Mouse (Mus musculus) neutrophil, adult 5-6 weeks (primary cell): Measurements from ENCODE around the gene Gas2l2. TPM values are rescaled to one million over a fixed set of nuclear protein-coding genes. Genes with fewer than 3 reads are reported as not detected.

Experiments
- ATAC-seq: fragments of 151-379, 151-347 bp; 2 replicates; pipeline ENCODE4 v1.8.0; 2017; ENCODE audit warnings: mild to moderate bottlenecking, moderate TSS enrichment; ENCODE audit not compliant: insufficient number of reproducible peaks, poor library complexity, low FRiP score, severe bottlenecking; ENCODE audit errors: extremely low read depth
- total RNA-seq: library from RNA; stranded (forward); fragments of 200-1000 nt; gene quantifications from 2 replicates; pipeline ENCODE4 v1.2.3, GENCODE M21; 2017

The Gas2l2 gene
- not detected in 2 replicates for total RNA-seq

DNA sequence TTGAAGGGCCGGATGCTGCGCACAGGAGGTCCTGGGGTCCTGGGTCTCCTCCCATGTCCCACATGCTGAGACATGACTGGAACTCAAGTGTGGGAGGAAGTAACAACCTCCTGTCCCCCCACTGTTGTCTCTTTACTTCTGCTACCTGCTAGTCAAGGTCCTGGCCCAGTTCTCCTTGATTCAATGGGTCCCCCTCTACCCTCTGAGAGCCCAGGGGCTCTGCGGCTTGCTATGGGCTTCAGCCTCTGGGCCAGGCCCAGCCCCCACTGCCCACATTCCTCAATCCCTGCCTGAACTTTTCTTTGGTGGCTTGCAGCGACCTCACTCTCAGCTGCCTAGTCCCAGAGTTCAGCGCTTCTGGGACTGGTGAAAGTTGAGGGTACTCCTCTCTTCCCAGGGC is at the start of gene Gas2l2:
Gene Gas2l2, minus strand, starts transcription at position 101 of the 400 bp plus-strand sequence.
- no peak for ATAC-seq

DNA sequence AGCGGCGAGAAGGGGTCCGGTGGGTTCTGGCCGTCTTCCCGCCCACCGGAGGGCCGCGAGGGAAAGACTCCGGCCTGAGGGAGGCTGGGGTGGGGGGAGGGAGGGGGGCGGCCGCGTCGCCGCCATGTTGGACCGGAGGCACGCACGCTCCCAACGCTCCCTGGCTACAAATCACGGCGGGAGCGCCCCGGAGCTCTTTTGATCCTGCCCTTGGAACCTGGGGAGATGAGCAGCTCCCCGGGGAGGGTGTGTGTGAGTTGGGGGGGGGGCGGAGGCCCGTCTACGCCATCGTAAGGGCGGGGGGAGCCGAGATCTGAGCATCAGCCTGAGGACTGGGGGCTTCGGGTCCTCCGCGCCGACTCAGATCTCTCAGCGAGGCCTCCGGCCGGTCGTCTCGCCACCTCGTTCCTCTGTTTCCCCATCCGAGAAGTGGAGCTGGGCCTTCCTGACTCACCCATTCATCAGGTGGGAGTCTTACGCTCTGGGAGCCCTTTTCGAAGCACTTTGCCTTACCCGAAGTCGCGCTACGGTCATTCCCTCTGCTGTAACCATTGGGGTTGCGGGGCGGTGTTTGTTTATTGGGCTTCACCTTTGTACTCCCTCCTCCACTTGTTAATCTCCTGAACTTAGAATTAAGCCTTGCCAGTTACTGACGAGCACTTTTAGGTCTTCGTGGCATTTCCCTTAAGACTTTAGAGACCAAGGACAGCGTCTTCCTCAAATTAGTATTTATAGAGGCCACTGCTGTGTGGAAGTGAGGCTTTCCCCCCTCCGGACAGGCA is 44.2 kb upstream of the Gas2l2 start:
- no peak for ATAC-seq

DNA sequence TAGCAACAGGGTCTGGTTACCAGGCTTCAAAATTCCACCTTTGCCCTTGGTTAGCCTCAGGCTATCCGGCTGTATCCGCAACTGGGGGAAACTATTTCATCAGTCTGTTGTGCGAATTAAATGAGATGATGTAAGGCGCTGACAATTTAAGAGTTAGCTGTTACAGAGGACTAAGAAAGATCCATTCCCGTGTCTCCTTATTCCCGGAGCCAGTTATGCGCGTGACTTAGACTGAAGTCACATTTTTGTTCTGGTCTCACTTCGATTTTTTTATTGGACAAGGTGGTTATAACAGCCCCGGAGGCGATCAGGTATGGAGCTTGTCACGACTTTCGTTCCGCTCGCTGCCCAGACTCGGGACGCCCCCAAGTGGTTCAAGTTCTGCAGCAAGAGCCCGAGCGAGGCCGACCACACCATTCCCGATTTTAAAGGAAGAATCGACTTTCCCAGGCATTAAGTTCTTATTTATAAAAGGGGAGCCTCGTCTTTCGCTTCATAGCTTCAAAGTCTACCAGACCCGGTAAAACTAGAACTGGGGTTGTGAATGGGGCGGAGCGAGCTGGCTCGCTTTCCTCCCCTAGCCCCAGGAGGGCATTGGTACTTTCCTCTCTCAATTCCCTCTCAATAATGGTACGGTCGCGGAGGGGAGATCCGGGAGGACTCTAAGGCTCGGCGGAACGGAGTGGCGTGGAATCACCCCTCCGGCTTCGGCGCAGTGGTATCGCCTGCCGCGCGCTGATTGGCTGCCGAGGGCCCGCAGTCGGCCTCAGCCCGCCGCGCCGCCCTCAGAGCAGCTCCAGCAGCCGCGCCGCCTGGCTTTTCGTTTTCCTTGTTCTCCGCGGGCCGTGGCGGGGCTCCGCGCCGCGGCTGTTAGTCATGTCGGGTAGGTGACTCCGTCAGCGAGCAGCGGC is 43.3 kb upstream of the Gas2l2 start, which contains the start of gene Taf15:
Gene Taf15, plus strand, starts transcription at position 763 of the 911 bp plus-strand sequence.
- peak; percentile 99 for ATAC-seq

DNA sequence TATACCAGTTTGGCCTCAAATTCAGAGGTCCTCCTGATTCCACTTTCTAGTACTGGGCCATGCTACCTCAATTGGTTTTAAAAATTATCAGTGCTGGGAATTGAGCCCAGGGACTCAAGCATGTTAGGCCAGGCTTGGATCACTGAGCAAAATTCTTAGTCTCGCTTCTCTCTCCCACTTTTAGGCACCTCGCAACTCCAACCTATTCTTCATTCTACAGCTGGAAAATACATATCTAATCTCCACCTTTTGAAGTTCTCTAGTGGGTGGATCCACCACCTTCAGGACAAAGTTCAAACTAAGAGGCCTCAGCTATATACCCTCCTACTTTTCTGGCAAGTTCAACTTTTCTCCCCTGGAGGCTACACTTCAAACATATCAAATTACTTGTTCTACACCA is 42.5 kb upstream of the Gas2l2 start:
- no peak for ATAC-seq

DNA sequence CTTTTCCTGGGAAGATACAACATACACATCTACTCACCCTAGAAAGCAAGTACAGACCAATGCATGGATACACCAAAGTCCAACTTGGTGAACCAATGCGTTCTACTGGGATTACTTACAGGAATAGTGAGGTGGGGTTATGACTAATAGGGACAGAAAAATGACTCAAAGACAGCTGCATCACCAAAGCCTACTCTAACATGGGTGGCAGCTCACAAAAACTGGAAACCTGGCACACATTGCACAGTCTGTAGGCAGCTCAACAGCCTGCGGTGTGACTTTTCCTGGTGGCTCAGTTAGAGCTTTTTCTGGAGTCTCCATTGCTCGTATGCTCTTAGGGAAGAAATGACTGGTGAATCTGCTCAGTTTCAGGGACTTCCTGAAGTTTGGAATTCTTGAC is 39.5 kb upstream of the Gas2l2 start:
- ATAC-seq, result no peak

DNA sequence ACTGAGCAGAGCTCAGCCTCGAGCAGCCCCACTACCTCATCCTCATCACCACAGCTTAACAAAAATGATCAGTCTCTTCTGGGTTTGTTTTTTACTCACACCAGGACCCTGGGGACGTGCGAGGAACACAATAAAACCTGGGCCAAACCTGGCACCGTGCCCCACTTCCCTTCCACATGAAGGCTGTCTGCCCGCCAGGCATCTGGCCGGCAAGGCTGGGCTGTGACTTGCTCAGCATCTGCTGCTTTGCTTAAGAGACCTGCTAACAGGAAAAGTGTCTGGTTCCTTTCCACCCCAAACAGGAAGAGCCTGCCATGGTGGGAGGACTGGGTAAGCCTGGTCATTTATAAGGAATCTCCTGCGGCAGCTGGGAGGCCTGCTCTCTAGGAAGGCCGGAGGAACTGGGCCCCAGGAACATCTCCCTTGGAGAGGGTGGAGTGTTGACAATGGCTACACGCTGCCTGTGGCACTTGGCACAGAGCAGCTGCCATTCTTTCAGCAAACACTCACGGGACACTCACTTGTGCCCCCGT is 37.9 kb upstream of the Gas2l2 start:
- ATAC-seq, result no peak

DNA sequence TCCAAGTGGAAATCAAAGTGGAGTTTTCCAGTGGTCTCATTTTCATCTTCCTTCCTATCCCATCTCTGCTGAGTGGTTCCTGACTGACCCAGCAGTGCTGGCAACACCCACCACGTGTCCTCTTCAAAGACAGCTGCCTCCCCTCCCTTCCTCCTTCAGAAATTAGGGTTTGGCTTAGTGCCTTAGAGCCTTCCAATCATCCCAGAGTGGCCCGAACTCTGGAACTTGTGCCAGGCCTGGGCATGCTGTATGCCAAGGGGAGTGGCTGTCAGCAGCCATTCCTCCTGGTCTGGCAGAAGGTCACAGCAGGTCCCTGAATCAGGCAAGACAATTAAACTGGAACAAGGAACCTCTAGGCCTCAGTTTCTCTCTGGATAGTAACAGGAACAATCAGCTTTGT is 36.7 kb upstream of the Gas2l2 start:
- ATAC-seq, result no peak

DNA sequence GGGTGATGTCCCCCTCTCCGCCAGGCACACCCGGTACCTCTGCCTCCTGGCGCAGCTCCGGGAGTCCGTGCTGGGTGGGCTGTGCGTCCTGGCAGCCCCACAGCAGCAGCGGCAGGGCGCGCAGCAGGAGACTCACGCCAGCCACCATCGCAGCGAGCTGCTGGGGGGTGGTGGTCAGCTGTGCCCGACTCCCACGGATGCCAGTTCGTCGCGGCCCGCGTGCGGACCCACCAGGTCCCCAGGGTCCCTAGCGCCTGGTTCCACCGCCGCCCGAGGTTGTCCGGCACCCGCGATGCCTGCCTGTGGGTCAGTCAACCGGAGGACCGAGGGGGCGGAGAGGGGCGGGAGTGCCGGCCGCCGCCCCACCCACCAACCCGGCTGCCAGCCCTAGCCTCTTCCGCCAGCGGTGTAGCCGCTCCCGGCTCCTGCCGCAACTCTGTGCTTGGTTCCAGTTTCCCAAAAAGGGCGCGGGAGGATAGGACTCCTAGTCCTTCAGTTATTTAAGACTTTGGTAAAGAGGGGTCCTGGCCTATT is 33.5 kb upstream of the Gas2l2 start, which contains the start of gene Mmp28:
Gene Mmp28, minus strand, starts transcription at position 361 of the 534 bp plus-strand sequence.
- no peak for ATAC-seq

DNA sequence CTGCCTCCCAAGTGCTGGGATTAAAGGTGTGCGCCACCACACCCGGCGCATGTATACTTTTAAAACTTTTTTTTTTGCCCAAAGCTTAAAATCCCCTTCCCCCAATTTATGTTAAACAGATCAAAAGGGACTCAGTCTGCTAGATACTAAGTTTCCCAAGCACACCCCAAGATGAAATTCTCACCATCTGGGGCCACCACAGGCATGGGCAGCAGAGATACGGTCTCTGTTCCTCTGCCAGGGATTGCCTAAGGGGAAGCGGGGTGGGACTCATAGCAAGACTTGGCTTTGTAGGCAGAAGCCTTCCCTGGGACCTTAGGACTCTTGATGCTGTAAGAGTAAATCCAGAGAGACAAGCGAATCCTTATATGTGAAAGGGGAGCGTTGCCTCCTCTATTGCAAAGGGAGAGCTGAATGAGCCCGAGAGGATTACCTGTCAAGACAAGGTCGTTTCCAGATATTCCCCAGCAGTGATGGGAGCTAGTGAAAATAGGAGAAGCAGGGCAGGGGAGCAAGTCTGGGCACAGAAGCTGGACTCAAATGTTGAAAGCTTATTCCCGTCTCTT is 32.3 kb upstream of the Gas2l2 start:
- ATAC-seq, result no peak

DNA sequence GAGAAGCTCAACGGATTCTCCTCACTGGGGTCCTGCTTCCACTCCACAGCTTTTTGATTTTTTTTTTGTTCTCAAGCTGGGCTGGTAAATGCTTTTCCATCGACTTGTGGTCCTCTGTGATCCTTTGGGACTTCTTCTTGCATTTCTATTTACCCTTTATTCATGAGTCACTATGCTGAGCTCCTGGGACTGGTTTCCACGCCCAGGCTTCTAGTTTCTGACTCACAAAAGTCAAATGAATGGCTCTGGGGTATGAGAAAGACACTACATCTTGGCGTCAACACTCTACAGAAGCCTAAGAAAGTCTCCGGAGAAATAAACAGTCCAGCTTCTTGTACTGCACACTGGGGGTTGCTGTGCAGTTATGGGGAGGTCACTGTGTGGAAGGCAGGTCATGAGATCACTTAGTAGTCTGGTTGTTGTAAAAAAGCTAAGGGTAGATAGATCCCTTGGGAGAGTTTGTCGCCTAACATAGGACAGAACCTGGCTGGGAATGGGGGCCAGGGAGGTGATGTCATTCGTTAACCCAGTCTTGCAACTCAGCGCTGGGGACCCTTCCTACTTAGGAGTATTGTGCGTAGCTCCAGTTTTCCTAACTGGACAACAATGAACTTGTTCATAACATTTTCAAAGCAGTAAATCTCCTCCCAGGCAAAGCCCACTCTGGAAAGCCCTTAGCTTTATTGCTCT is 28.8 kb upstream of the Gas2l2 start:
- ATAC-seq, result no peak

DNA sequence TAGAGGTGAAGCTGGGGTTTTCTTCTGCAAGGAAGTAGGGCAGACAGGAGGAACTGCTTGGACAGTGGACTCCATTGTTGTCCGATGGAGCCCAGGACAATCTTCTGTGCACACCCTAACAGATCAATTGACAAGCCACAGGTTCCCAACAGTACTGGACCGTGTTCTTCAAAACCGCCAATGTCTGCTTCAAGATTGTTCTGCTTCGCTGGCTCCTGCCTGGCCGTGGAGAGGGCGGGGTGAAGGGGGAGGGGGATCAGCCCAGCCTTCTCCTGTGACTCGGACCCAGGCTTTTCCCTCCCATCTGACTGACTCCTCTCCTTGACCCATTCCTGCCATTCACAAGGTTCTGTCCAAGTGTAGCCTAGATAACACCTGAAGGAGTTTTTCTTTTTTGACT is 28.0 kb upstream of the Gas2l2 start:
- no peak for ATAC-seq

DNA sequence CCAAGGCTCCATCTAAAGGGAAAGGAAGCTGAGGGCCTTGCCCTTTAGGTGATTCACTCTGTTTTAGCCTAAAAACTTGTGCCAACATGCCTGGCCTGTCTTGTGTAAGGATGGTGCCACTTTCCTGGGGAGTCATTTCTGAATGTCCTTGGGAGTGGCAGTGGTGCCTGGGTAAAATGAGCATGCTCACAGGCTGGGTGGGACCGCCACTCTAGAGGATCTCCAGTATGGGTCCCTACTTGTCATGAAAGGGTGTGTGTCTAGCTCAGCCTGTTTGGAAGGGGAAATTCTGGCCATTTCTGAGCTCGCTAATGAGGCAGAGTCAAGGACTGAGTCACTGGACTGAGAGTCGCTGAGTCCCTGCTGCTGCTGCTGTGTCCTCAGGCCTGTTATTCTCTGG is 26.4 kb upstream of the Gas2l2 start:
- ATAC-seq, result no peak

DNA sequence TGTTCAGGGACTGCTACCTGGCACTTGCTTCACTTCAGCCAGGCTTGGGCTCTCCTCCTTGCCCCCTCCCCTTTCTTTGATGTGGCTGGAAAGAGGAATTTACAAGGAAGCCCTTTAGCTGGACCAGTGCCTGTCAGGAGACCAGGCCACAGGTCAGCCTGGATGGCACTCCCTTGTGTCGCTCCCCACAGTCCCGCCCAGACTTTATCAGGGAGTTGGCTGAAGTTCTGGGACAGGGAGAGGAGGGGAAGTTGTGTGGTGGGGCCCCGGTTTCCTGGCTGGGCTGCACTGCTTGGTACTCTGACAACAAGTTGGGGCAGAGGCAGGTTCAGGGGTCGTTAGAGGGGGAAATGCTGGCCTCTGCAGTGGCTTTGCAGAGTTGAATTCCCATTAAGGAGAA is 25.3 kb upstream of the Gas2l2 start:
- ATAC-seq, result no peak

DNA sequence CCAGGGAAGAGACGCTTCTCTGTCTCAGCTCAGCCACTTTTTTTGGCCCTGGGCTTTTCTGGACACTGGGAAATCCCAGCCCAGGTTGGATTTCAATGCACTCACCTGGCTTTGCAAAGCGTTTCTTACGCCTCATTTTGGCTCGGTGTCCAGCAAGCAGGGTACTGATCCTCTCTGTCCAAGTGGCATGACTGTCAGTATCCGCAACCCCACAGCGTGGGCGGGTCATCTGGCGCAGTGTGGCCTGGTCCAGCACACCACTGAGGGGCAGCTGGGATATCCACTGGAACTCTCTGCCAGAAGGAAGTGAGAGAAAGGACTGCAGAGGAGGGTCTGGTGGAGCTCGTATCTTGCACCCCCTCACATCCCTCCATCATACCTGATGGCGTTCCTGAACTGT is 22.0 kb upstream of the Gas2l2 start:
- ATAC-seq, result no peak

DNA sequence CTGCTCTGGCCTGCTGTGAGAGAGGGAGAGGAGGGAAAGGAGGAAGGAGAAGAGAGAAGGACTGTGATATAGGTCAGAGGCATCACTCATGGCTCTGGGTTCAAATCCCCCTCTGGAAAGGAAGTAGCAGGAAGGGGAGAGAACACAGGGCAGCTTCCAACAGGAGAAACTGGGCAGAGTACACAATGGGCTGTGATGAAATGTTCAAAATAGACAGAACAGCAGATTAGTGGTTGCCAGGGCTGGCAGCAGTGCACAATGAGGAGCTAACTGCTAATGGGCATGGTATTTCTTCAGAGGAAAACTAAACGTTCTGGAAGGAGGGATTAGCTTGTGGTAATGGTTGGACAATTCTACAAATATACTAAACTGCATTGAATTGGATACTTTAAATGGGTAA is 21.3 kb upstream of the Gas2l2 start:
- no peak for ATAC-seq

DNA sequence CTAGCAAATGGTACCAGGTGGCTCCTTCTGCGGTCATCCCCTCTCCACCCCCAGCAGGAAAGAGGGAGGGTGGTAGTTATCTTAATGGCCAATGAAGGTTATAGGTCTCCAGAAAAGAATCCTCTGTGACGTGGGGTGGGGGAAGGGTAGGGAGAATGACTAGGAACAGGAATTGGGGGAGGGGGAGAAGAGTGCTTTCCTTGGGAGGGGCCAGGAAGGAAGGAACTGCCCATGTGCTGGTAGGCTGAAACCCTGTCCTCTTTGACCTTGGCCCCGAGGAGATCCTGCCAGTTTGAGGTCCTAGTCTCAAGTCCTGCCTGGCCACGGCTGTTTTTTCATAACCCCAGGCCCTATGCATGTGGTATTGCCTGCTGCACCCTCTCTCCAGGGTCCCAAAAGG is 20.0 kb upstream of the Gas2l2 start:
- ATAC-seq, result no peak

DNA sequence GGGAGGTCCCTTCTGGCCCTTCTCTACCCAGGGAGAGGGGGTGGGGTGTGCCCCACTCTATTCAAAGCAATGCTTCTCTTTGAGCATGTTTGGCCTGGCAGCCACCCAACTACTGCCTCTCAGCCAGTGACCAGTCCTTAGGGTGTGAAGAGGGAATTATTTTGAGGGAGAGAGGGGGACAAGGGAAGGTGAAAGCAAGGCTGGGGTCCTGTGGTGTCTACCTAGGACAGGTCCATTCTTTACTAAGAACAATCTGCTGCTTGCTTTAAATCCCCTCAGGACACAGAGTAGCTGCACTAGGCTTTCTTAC is 19.6 kb upstream of the Gas2l2 start:
- no peak for ATAC-seq

DNA sequence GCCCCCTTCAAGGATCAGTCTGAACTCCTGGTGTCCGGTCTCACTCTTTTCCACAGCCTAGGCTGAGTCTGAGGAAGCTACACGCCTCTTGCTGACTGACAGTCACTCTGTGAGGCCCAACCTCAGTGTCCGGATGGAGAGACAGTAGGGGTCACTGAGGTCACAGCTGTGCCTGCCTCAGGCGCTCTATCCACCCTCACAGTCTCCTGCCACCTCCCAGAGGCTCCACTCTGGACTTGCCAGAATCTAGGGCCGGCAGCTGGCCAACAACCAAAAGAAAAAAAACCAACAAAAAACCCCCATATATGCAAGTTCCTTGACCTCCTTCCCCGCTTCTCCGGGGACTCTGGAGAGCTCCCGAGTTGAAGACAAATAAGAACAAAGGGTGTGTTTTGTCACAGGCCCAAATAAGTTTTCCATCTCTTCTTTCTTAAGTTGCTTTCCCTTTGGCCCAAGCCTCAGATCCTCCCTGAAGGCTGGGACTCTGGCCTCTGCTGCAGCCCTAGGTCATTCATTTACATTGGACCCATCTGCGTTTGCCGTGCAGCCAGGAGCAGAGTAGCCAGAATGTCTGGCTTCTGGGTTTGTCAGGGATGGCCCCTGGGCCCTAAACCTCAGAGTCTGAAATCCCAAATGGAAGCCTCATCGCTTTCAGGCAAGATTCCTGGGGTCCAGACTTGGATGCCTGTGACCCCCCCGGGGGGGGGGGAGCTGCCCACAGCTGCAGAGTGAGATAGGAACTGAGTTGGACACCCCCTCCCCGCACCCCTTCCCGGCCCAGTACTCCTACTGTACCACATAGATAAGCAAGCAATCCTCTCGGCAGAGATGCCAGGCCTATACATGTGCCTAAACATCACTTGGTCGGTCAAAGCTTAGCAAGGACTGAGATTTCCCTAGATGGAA is 19.0 kb upstream of the Gas2l2 start:
- ATAC-seq, result no peak
